16 mouse cellular contexts compared by ENCODE assay signal in the genomic region with DNA sequence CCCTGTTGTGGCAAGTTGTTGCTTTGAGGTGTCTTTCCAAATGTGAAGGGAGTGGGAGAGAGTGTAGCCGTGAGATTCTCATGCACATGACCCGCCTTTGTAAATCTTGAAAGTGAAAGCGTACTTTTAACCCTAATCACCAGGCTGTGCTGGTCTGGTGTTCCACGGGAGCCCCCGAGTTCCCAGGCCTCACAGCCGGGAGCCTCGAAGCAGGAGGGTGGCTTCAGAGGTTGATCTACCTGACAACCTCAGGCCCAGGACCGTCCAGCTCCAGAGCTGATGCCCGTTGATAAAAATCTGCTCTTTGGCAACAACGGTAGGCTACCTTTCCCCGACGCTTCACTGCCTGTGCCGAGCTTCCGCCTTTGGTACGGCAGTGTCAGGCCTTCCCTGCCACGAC.
A peak's percentile ranks its signal among the peaks of the same experiment; 100 is the strongest.
DNase-seq lines count a peak whose midpoint lies in the region; ATAC-seq and TF ChIP-seq lines count a peak whose summit lies in the region.
"Had no signal": no experiment of that assay in that cellular context is flagged by ENCODE, and none has a peak within 500 bp of the region (broad histone marks: within the 10 kb centered on the region; RNA-seq: fewer than 3 reads in every experiment).

No protein-coding gene starts in this region.

- TF ChIP-seq CTCF in gastrocnemius, adult 2 months (IDR thresholded peaks at IDR 0.05), result no peak
- no peak for TF ChIP-seq CTCF in intestine, postnatal 0 days (IDR thresholded peaks at IDR 0.05; ENCODE audit: low read depth)

- H3K27ac ChIP-seq in gastrocnemius, adult 2 months, result no peak overlapping the region
- H3K27ac ChIP-seq in liver, embryonic 16.5 days (ENCODE audit: low read length), result no peak overlapping the region
- H3K27ac ChIP-seq in liver, embryonic 11.5 days (ENCODE audit: low read depth, low read length), result no peak overlapping the region
- H3K27ac ChIP-seq in ES-E14 (ENCODE audit: insufficient read depth, low read depth, low read length, poor library complexity, severe bottlenecking), result no peak overlapping the region
- no peak overlapping the region for H3K27ac ChIP-seq in intestine, postnatal 0 days (ENCODE audit: low read depth, low read length)
- H3K27ac ChIP-seq in heart, embryonic 12.5 days (ENCODE audit: poor library complexity, severe bottlenecking), result no peak overlapping the region
- H3K27ac ChIP-seq: neural tube, embryonic 12.5 days had no signal

- no peaks in the 10 kb centered on the region for H3K4me1 ChIP-seq in liver, embryonic 16.5 days (ENCODE audit: control insufficient read depth, low read depth, low read length)
- no peaks in the 10 kb centered on the region for H3K4me1 ChIP-seq in liver, embryonic 11.5 days (replicated peaks; ENCODE audit: control insufficient read depth, insufficient read depth, low read length)
- H3K4me1 ChIP-seq in ES-E14 (ENCODE audit: control insufficient read depth in 2 of 2, insufficient read depth in 2 of 2, low read length in 2 of 2, poor library complexity in 1 of 2), result peaks cover 0 to 3% of the 10 kb centered on the region in 2 experiments; a peak in 1 of 4 replicates
- H3K4me1 ChIP-seq in intestine, postnatal 0 days (replicated peaks; ENCODE audit: control insufficient read depth, insufficient read depth, low read length), result no peaks in the 10 kb centered on the region
- peaks cover 10% of the 10 kb centered on the region for H3K4me1 ChIP-seq in heart, embryonic 12.5 days (replicated peaks)
- H3K4me1 ChIP-seq: megakaryocyte, embryonic 14.5 days had no signal

- DNase-seq in gastrocnemius, adult 2 months, result peak; percentile 13
- DNase-seq in gastrocnemius, postnatal 10 days, result no peak
- DNase-seq in liver, embryonic 11.5 days (ENCODE audit: low spot score), result no peak
- no peak for DNase-seq in ES-E14 (ENCODE audit: low read depth, low spot score)
- DNase-seq in layer of hippocampus, postnatal 14 days (ENCODE audit: low spot score in 2 of 2), result no peak
- DNase-seq: adrenal gland, postnatal 36 days; heart, adult 18-20 months; heart, postnatal 36 days; lung, embryonic 14.5 days; thymus, postnatal 25 days had no signal

- WGBS in liver, embryonic 16.5 days (ENCODE audit: insufficient replicate concordance), result 73% methylated on average over 16 of the region's 16 CpGs
- 82% methylated on average over 16 of the region's 16 CpGs for WGBS in liver, embryonic 11.5 days
- WGBS in intestine, postnatal 0 days, result 52% methylated on average over 16 of the region's 16 CpGs
- 85% methylated on average over 16 of the region's 16 CpGs for WGBS in heart, embryonic 12.5 days

- no peak overlapping the region for H3K9ac ChIP-seq in liver, embryonic 16.5 days (ENCODE audit: low read depth, low read length)
- no peak overlapping the region for H3K9ac ChIP-seq in liver, embryonic 11.5 days (ENCODE audit: low read depth, low read length)
- H3K9ac ChIP-seq in ES-E14 (ENCODE audit: insufficient read depth, low read depth, low read length, poor library complexity, severe bottlenecking), result peak overlapping the region; percentile 64; the same call in 1 of the 2 replicates
- no peak overlapping the region for H3K9ac ChIP-seq in intestine, postnatal 0 days (ENCODE audit: low read depth, low read length)
- H3K9ac ChIP-seq in heart, embryonic 12.5 days, result no peak overlapping the region
- H3K9ac ChIP-seq: lung, embryonic 14.5 days had no signal

- intact Hi-C loops in gastrocnemius, adult 2 months (cut with DNase I), result no loop called here

- H3K9me3 ChIP-seq in liver, embryonic 16.5 days (replicated peaks; ENCODE audit: control insufficient read depth, low read length), result no peaks in the 10 kb centered on the region
- H3K9me3 ChIP-seq in liver, embryonic 11.5 days (ENCODE audit: control insufficient read depth, low read length), result no peaks in the 10 kb centered on the region
- H3K9me3 ChIP-seq in ES-E14 (ENCODE audit: control insufficient read depth, insufficient read depth, low read depth, low read length), result no peaks in the 10 kb centered on the region
- no peaks in the 10 kb centered on the region for H3K9me3 ChIP-seq in intestine, postnatal 0 days (ENCODE audit: control insufficient read depth)
- no peaks in the 10 kb centered on the region for H3K9me3 ChIP-seq in heart, embryonic 12.5 days (replicated peaks)
- H3K9me3 ChIP-seq: megakaryocyte, embryonic 14.5 days; neural tube, embryonic 12.5 days had no signal

- H3K36me3 ChIP-seq in liver, embryonic 16.5 days (ENCODE audit: control insufficient read depth, insufficient read depth), result no peaks in the 10 kb centered on the region
- H3K36me3 ChIP-seq in liver, embryonic 11.5 days (ENCODE audit: control insufficient read depth, insufficient read depth, low read length), result no peaks in the 10 kb centered on the region
- H3K36me3 ChIP-seq in ES-E14 (ENCODE audit: control insufficient read depth, insufficient read depth, low read length, poor library complexity, severe bottlenecking), result no peaks in the 10 kb centered on the region
- no peaks in the 10 kb centered on the region for H3K36me3 ChIP-seq in intestine, postnatal 0 days (ENCODE audit: control insufficient read depth, insufficient read depth)
- no peaks in the 10 kb centered on the region; the same call in 1 of the 2 replicates for H3K36me3 ChIP-seq in heart, embryonic 12.5 days
- H3K36me3 ChIP-seq: G1E had no signal

- in situ Hi-C loops in ES-E14 (cut with MboI; ENCODE audit: low sequenced_read_pairs in 2 of 2, unreplicated experiment in 2 of 2), result no loop called here

- peak; percentile 41; the same call in 1 of the 2 replicates for ATAC-seq in liver, embryonic 16.5 days (ENCODE audit: low read depth)
- no peak for ATAC-seq in liver, embryonic 11.5 days (replicated peaks; ENCODE audit: low FRiP score)
- ATAC-seq in intestine, postnatal 0 days, result peak; percentile 39; the same call in 1 of the 2 replicates
- ATAC-seq in heart, embryonic 12.5 days (ENCODE audit: insufficient number of reproducible peaks, low FRiP score), result no peak

- no peak overlapping the region for H3K4me3 ChIP-seq in gastrocnemius, adult 2 months
- H3K4me3 ChIP-seq in liver, embryonic 16.5 days (ENCODE audit: low read depth, low read length), result no peak overlapping the region
- no peak overlapping the region for H3K4me3 ChIP-seq in liver, embryonic 11.5 days (ENCODE audit: low read depth, low read length)
- peak overlapping the region in 1 of 2 experiments; percentile 18; a peak in 2 of 4 replicates for H3K4me3 ChIP-seq in ES-E14 (ENCODE audit: insufficient read depth in 1 of 2, low read depth in 1 of 2, low read length in 2 of 2, poor library complexity in 1 of 2, severe bottlenecking in 1 of 2)
- H3K4me3 ChIP-seq in intestine, postnatal 0 days (ENCODE audit: low read depth, low read length), result no peak overlapping the region
- no peak overlapping the region for H3K4me3 ChIP-seq in heart, embryonic 12.5 days
- H3K4me3 ChIP-seq: megakaryocyte, embryonic 14.5 days; neural tube, embryonic 12.5 days had no signal

- H3K27me3 ChIP-seq in liver, embryonic 16.5 days (ENCODE audit: control insufficient read depth, insufficient read depth, low read depth, low read length), result no peaks in the 10 kb centered on the region
- no peaks in the 10 kb centered on the region for H3K27me3 ChIP-seq in liver, embryonic 11.5 days (replicated peaks; ENCODE audit: control insufficient read depth, insufficient read depth, low read length)
- H3K27me3 ChIP-seq in intestine, postnatal 0 days (replicated peaks; ENCODE audit: control insufficient read depth, insufficient read depth, low read length), result no peaks in the 10 kb centered on the region
- no peaks in the 10 kb centered on the region for H3K27me3 ChIP-seq in heart, embryonic 12.5 days (replicated peaks)
- H3K27me3 ChIP-seq: neural tube, embryonic 12.5 days had no signal

- H3K4me2 ChIP-seq in liver, embryonic 16.5 days (ENCODE audit: low read depth, low read length), result no peak overlapping the region
- no peak overlapping the region for H3K4me2 ChIP-seq in liver, embryonic 11.5 days
- H3K4me2 ChIP-seq in intestine, postnatal 0 days (replicated peaks; ENCODE audit: low read depth), result peak overlapping the region; percentile 51
- H3K4me2 ChIP-seq in heart, embryonic 12.5 days, result no peak overlapping the region
- H3K4me2 ChIP-seq: lung, embryonic 14.5 days; neural tube, embryonic 12.5 days had no signal

TF ChIP-seq in ES-E14, 5 proteins besides CTCF, POLR2A, EP300 and RAD21:
- TF ChIP-seq MAFK (IDR thresholded peaks at IDR 0.05; ENCODE audit: insufficient read depth, low read depth, low read length) (no peak), ZC3H11A (IDR thresholded peaks at IDR 0.05; ENCODE audit: borderline replicate concordance, low read depth, low read length) (no peak), CHD2 (IDR thresholded peaks at IDR 0.05; ENCODE audit: low read depth, low read length) (no peak), HCFC1 (IDR thresholded peaks at IDR 0.05; ENCODE audit: borderline replicate concordance, insufficient read depth, low read length) (no peak), ZNF384 (IDR thresholded peaks at IDR 0.05; ENCODE audit: low read depth, low read length) (no peak)
TF ChIP-seq in ES-E14: peak in this region for 0.

Comparison
In these comparisons a context has a peak if more than half of its experiments do, and no peak if none do; other contexts are left out.
1. ATAC-seq: peak in liver, embryonic 16.5 days (single experiment) and intestine, postnatal 0 days (single experiment); none in liver, embryonic 11.5 days (single experiment) and heart, embryonic 12.5 days (single experiment).